Mouse (Mus musculus) heart, adult 9 months (tissue): ENCODE measurements around the gene Bfsp2.

ENCODE experiments used
- DNase-seq, 2 experiments: peaks; one replicate each; pipeline ENCODE4 v3.0.0; 2022; ENCODE audit warnings: low spot score in 2 of 2

Bfsp2 gene

GRCm38 (mm10) chr9:103480044-103480576 lies at the start of gene Bfsp2:
Bfsp2 (minus strand) TSS chr9:103480420.
- DNase-seq, result no peak

GRCm38 (mm10) chr9:103525041-103525537 lies 44.9 kb upstream of the Bfsp2 start:
- no peak for DNase-seq

DNA sequence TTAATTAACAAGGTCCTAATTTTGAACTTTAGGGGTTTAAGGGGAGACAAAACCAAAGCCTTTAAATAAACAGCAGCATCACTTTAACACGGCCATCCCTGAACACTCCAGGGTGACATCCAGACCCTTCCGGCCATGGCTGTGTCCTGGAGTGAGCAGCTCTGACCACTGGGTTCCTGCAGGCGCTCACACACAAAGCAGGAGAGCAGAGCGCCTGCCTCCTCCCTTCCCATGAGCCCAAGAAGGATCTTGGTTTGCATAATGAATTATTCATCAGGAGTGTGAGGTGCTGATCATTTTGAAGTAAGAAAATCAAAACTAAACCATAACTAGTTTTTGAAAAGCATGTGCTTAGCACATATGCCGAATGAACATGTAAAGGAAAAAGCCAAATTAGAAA lies 44.4 kb upstream of the Bfsp2 start:
- DNase-seq, result no peak

- no peak for DNase-seq
These were observed 43.7 kb upstream of the Bfsp2 start for GRCm38 (mm10) chr9:103523742-103524403.

GRCm38 (mm10) chr9:103523008-103523407 lies 42.8 kb upstream of the Bfsp2 start:
- DNase-seq, result no peak

- DNase-seq, result no peak
These were observed 33.7 kb upstream of the Bfsp2 start for GRCm38 (mm10) chr9:103513884-103514283.

DNA sequence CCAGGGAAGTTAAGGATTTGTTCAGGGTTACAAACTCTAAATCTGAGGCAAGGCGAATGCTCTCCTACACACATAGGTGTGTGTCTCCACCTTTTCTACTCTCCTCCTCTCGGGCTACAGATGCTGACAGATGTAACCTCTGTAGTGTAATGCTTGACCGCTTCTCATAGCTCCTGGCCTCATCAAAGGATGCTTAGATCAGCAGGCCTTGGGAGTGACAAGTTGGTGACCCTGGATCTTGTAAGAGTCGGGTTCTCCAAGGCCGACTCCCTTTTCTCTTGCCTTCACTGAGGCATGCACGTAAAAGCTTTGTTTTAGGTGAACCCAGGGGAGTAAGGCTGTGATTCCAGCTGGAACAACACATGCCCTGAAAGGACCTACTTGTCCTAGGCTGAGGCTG lies 32.0 kb upstream of the Bfsp2 start:
- DNase-seq, result no peak

GRCm38 (mm10) chr9:103506968-103507584 lies 26.9 kb upstream of the Bfsp2 start:
- no peak for DNase-seq

DNA sequence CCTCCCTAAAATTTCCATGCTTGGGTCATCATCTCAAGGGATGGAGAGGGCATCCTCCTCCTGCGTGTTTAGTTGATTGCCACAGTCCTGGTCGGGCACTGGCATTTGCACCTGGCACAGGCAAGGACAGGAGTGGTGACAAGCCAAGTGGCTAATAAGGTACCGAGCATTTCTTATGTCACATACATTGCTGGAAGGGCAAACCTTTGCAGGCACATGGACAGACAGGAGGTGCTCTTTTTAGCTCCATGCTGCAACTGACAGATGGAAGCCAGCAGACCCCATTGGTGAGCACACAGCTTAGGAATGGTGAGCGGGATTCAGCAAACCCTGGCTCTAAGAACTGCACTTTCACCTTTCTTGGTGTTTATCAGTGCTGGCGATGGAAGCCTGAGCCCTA lies 24.8 kb upstream of the Bfsp2 start:
- no peak for DNase-seq

- DNase-seq, result no peak
These were observed 24.4 kb upstream of the Bfsp2 start for GRCm38 (mm10) chr9:103504646-103505045.

GRCm38 (mm10) chr9:103503586-103504298 lies 23.5 kb upstream of the Bfsp2 start:
- no peak for DNase-seq

DNA sequence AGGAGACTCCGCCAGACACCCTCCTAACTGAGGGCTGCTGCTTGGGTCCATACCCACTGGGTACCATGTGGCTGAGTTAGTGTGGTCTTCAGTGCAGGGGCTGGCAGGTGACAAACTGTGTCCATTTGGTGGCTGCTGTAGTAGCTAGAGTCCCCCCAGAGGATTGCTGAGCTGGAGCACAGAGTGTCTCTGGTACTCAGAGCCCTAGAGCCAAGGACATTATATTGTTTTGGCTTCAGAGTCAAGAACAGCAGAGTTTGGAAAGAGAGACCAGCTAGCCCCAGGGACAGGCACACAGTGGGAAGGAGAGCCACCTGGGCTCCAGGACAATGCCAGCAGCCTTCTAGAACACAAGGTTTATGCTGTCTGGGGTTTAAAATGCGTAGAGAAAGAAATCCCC lies 22.4 kb upstream of the Bfsp2 start:
- no peak for DNase-seq

- DNase-seq, result no peak
These were observed 21.7 kb upstream of the Bfsp2 start for GRCm38 (mm10) chr9:103501861-103502364.

- no peak for DNase-seq
These were observed 19.1 kb upstream of the Bfsp2 start for GRCm38 (mm10) chr9:103499366-103499765.

DNA sequence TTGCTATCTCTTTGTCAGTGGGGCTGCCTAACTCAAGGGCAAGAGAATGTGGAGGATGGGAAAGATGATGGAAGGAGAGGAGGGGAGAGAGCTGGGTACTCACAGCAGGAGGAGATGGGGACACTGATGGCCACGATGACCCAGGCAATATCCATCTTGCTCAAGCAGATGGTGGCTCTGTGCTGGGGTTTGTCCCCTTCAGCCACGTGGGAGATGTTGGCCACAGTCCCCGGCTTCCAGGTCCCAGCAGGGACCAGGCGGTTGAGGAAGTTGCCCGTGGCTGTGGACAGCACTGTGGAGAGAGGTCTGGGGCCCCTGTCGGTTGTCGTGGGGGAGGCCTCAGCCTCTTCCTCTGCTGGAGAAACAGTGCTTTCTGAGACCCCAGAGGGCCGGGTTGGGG lies 18.5 kb upstream of the Bfsp2 start:
- no peak for DNase-seq

DNA sequence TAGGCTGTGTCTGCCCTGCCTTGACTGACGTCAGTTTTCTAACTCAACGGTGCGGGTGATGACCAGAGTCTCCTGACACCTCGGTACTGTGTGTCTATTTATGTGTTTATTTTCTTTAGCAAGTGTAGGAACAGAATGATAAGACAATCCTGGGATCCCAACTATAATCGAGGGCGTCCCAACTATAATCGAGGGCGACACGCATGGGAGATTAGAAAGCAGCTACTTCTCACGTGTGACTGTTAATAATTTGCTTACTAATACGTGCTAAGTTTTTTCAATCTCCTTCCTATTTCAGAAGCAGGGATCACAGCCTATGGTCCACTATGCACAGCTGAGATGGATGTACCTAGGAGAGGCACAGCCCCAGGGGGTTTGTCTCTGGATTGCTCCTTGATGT lies 15.2 kb upstream of the Bfsp2 start:
- no peak for DNase-seq

DNA sequence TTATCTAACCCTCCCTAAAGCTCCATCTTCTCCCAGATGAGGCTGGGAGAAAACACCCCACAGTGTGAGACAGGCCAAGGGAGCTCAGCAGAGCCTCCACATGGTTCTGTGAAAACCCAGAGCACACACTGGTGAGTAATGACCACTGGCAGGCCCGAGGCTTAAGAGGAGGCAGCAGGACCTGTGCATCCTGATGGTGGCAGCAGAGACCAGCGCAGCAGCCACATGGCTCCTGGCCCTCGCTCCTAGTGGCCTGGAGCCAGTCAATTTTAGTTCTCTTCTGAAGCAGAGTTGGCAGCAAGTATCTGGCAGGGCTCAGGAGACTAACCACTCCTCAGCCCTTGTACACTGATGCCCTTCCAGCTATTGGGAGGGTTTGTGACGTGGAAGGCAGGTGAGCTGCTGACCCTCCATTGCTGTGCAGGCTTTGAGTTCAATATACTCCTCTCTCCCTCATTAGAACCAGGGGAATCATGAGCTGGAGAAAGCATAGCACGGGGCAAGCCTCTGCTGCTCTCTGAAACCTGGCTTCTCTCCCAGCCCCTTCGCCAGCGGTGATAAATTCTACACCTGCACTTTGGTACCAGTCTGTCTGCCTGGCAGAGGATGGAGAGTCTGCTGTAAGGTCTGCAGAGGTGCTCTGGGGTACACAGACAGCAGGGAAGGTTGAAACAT lies 14.3 kb upstream of the Bfsp2 start:
- DNase-seq, result peak; percentile 67 to 82

DNA sequence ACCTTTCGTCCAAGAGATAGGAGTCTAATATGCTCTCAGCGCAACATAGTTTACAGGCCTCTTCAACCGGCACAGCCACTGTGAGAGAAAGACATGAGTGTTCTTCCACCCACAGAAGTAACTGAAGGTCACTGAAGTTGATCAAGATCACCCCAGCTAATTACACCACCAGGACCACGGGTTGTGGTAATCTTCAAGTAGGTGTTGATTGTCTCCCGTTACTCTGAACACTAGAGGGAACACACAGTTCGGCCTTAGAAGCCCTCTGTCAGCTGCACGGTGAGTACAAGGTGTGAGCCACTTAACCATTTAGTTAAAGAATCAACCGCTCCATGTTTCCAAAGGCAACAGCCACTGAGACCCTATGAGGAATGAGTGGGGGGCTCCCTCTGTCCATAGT lies 11.8 kb upstream of the Bfsp2 start:
- peak in 1 of 2 experiments; percentile 8 for DNase-seq

DNA sequence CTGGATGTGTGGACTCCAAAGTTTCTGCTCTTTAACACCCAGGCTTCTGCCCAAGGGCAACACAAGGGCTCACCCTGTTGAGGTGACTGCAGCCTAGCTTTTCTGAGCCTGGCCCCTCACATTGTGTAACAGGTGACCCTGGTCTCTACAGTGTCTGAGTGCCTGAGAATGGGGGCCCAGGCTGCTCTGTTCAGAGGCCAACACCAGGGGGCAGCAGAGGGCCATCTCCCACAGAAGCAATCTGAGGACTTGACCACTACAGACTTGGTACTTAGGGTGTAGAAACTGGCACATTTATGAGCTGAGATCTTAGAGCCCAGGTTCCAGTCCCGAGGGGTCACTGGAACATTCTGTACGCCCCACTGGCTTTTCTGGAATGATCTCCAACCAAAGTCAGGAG lies 10.2 kb upstream of the Bfsp2 start:
- DNase-seq, result peak; percentile 31 to 67

DNA sequence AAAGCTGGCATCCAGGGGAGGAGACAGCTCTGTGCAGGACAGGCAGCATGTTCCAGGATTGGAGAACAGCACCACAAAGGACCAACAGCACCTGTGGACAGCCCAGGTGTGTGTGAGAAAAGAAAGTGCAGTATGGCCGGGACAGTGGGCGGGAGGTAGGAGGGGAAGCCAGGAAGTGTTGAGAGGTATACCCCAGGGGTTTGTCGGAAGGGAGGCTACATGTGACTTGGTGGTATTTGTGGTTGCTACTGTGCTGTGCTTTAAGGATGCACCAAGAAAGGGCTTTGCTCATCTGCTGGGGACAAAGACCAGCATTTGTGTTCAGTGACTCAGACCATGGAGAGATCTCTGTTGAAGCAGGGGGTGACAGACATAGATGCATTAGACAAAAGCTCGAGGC lies 9.7 kb upstream of the Bfsp2 start:
- DNase-seq, result no peak

GRCm38 (mm10) chr9:103489096-103489495 lies 8.9 kb upstream of the Bfsp2 start:
- no peak for DNase-seq

DNA sequence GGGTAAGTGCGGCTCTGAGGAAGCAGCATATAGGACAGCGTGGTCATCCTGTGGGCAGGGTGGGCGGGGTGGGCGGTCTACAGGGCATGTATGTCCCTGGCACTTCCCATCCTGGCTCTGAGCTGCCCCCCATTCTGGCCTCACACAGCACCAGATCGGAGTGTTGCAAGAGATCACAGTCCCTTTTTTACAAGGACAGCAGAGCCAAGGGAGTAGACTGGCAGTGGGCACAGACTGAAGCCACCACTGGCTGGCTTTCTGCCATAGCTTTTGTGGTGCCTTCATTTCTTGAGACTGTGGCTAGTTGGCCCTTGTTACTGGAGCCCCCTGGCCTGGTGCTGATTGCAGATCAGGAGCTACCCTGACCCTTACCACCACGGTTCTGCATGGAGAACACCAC lies 6.0 kb upstream of the Bfsp2 start:
- DNase-seq, result no peak
